Mouse (Mus musculus) forebrain, embryonic 14.5 days (tissue): Measurements from ENCODE around the gene Gsg1l. TPM values are rescaled to one million over a fixed set of nuclear protein-coding genes. Genes with fewer than 3 reads are reported as not detected.
A peak's percentile ranks its signal among the peaks of the same experiment; 100 is the strongest.

Source experiments
- ATAC-seq: fragments of 200-750 bp; cut with Nextera tagmentation; 2 replicates; pipeline ENCODE4 v1.8.0; 2017; ENCODE audit warnings: mild to moderate bottlenecking, moderate library complexity
- DNase-seq: peaks from one replicate; pipeline ENCODE4 v3.0.0-alpha.2; 2015; ENCODE audit warnings: low spot score
- H3K27ac ChIP-seq: fragments of 300-500 bp; sonication (generic); 2 replicates; pipeline ENCODE4 v1.5.1; 2014; ENCODE audit warnings: low read depth, mild to moderate bottlenecking, control low read depth, low read length, moderate library complexity
- H3K27me3 ChIP-seq: fragments of 300-500 bp; sonication (generic); replicated peaks from 2 replicates; pipeline ENCODE4 v1.6.1; 2014; ENCODE audit warnings: low read length, control low read depth, mixed read lengths; ENCODE audit not compliant: control insufficient read depth, insufficient read depth
- H3K36me3 ChIP-seq: fragments of 300-500 bp; sonication (generic); 2 replicates; pipeline ENCODE4 v1.6.1; 2014; ENCODE audit warnings: low read length, control low read depth; ENCODE audit not compliant: control insufficient read depth, insufficient read depth
- H3K4me1 ChIP-seq: fragments of 300-500 bp; sonication (generic); 2 replicates; pipeline ENCODE4 v1.6.1; 2014; ENCODE audit warnings: antibody characterized with exemption, low read length, control low read depth; ENCODE audit not compliant: control insufficient read depth, insufficient read depth
- H3K4me2 ChIP-seq: fragments of 300-500 bp; sonication (generic); 2 replicates; pipeline ENCODE4 v1.6.1; 2014; ENCODE audit warnings: mild to moderate bottlenecking, control low read depth, low read length
- H3K4me3 ChIP-seq: fragments of 300-500 bp; sonication (generic); 2 replicates; pipeline ENCODE4 v1.5.1; 2014; ENCODE audit warnings: low read depth, low read length, control low read depth
- H3K9ac ChIP-seq: fragments of 300-500 bp; sonication (generic); 2 replicates; pipeline ENCODE4 v1.6.1; 2014; ENCODE audit warnings: mild to moderate bottlenecking, low read length, control low read depth, moderate library complexity
- H3K9me3 ChIP-seq: fragments of 300-500 bp; sonication (generic); replicated peaks from 2 replicates; pipeline ENCODE4 v1.6.1; 2016; ENCODE audit warnings: low read length, control low read depth, mixed read lengths; ENCODE audit not compliant: control insufficient read depth
- whole genome bisulfite sequencing: fragments of 180-500 bp; shearing (Covaris S2); extraction: QIAGEN DNeasy Blood & Tissue Kit; methylation state at CpG from one replicate; pipeline ENCODE4 v1.1.7; 2014; 5-methylcytosine and 5-hydroxymethylcytosine counted together
- polyA plus RNA-seq: library from polyadenylated mRNA; unstranded; fragments of >200 nt; fragmentation: Nextera tagmentation; extraction: Ambion mirVana; gene quantifications from 2 replicates; pipeline ENCODE4 v1.2.1, GENCODE M21; 2014

Gsg1l gene
- polyA plus RNA-seq, 1 experiment from 2014 or later, result 5.0 TPM

DNA sequence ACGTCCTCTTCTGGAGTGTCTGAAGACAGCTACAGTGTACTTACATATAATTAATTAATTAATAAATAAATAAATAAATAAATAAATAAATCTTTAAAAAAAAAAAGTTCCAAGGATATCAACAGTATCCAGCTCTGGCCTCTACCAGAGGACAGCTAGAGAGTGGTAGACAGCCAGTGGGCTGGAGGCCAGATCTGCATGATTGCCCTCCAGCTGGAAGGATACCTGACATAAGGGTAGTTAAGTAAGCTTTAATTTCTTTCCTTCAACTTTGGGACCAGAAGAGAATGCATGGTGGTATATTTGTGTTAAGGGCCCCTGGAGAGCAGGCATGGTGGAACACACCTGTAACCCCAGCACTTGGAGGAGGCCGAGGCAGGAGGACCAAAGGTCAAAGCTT, 17.6 kb upstream of the Gsg1l start:
- no peaks in the 10 kb centered on the region for H3K4me1 ChIP-seq
- H3K9me3 ChIP-seq, result no peaks in the 10 kb centered on the region
- H3K27me3 ChIP-seq, result no peaks in the 10 kb centered on the region
- ATAC-seq (no peak), DNase-seq (no peak)
- no peak overlapping the region for H3K27ac ChIP-seq
- no peak overlapping the region for H3K9ac ChIP-seq
- 82% methylated on average over 2 of the region's 2 CpGs for WGBS
- H3K4me3 ChIP-seq, result no peak overlapping the region
- no peak overlapping the region for H3K4me2 ChIP-seq
- H3K36me3 ChIP-seq, result peaks cover 74% of the 10 kb centered on the region

DNA sequence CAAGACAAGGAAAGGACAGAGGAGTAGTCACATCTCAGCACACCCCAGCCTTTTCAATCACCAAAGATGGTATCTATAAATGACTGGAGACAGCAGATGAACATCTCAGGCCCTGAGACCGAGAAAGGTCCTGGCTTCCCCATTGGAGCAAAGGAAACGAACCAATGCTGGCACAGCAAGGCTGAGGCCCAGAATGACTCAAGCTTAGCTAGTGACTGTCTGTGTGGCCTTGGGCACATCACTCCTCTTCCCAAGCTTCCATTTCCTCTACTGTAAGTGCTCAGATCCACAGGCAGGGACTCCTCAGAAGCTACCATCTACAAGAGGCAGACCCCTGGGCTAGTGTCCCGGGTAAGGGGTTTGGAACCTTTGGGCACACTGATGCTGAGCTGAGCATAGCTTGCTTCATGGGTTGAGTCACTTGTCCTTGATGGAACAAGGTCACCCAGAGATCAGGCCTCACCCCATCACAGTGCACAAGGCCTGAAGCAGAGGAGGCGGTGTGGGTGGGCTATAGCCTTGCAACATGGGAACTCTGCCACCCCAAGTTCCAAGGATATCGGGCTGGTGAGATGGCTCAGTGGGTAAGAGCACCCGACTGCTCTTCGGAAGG, 17.1 kb upstream of the Gsg1l start:
- DNase-seq, result no peak
- Histone ChIP-seq H3K4me3 (no peak overlapping the region), H3K9me3 (no peaks in the 10 kb centered on the region), H3K4me2 (no peak overlapping the region), H3K9ac (no peak overlapping the region), H3K4me1 (no peaks in the 10 kb centered on the region), H3K27ac (no peak overlapping the region), H3K36me3 (peaks cover 68% of the 10 kb centered on the region), H3K27me3 (no peaks in the 10 kb centered on the region)
- no peak for ATAC-seq
- WGBS, result 97% methylated on average over 7 of the region's 7 CpGs

GRCm38 (mm10) chr7:126097219-126097915, 15.2 kb upstream of the Gsg1l start:
- H3K9me3 ChIP-seq, result no peaks in the 10 kb centered on the region
- no peak overlapping the region for H3K27ac ChIP-seq
- H3K9ac ChIP-seq, result no peak overlapping the region
- no peaks in the 10 kb centered on the region for H3K27me3 ChIP-seq
- H3K4me3 ChIP-seq, result no peak overlapping the region
- DNase-seq (no peak), ATAC-seq (no peak)
- peaks cover 52% of the 10 kb centered on the region for H3K36me3 ChIP-seq
- WGBS, result 90% methylated on average over 9 of the region's 9 CpGs
- no peaks in the 10 kb centered on the region for H3K4me1 ChIP-seq
- no peak overlapping the region for H3K4me2 ChIP-seq

- no peaks in the 10 kb centered on the region for H3K27me3 ChIP-seq
- WGBS, result 97% methylated on average over 5 of the region's 5 CpGs
- no peaks in the 10 kb centered on the region for H3K4me1 ChIP-seq
- H3K9me3 ChIP-seq, result no peaks in the 10 kb centered on the region
- no peak overlapping the region for H3K4me2 ChIP-seq
- H3K4me3 ChIP-seq, result no peak overlapping the region
- DNase-seq (no peak), ATAC-seq (no peak)
- peaks cover 44% of the 10 kb centered on the region for H3K36me3 ChIP-seq
- H3K27ac ChIP-seq, result no peak overlapping the region
- no peak overlapping the region for H3K9ac ChIP-seq
Observed at GRCm38 (mm10) chr7:126096596-126096995, 14.4 kb upstream of the Gsg1l start.

GRCm38 (mm10) chr7:126094738-126095137, 12.5 kb upstream of the Gsg1l start:
- no peak for DNase-seq
- H3K4me2 ChIP-seq, result no peak overlapping the region
- WGBS, result 88% methylated on average over 5 of the region's 5 CpGs
- H3K9me3 ChIP-seq, result no peaks in the 10 kb centered on the region
- no peak for ATAC-seq
- H3K9ac ChIP-seq, result no peak overlapping the region
- H3K36me3 ChIP-seq, result peaks cover 26% of the 10 kb centered on the region
- no peaks in the 10 kb centered on the region for H3K27me3 ChIP-seq
- H3K4me1 ChIP-seq, result no peaks in the 10 kb centered on the region
- H3K4me3 ChIP-seq, result no peak overlapping the region
- H3K27ac ChIP-seq, result no peak overlapping the region

DNA sequence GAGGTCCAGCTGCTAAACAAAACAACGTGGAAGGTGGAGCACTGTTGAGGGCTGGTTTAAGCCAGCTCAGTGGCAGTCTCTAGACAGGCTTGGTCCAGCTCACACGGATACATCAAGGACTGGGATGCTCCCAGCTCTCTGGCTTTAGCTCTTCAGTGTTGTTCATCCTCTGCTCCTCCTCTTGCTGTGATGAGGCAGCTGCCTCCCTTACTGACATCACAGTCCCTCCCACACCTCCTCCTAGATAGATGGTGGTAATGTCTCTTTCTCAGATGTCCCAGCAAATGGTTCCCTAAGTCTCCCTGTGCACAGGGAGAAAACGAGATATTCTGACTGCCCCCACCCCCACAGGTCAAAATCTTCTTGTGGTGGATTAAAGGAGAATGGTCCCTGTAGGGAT, 11.0 kb upstream of the Gsg1l start:
- 35% methylated on average over 3 of the region's 3 CpGs for WGBS
- no peak for ATAC-seq
- Histone ChIP-seq H3K27ac (no peak overlapping the region), H3K4me2 (no peak overlapping the region), H3K4me3 (no peak overlapping the region), H3K36me3 (peaks cover 12% of the 10 kb centered on the region), H3K4me1 (no peaks in the 10 kb centered on the region), H3K9ac (no peak overlapping the region), H3K27me3 (no peaks in the 10 kb centered on the region), H3K9me3 (no peaks in the 10 kb centered on the region)
- DNase-seq, result no peak

- peak; percentile 85 for DNase-seq
- no peak overlapping the region for H3K4me3 ChIP-seq
- WGBS, result 16% methylated on average over 6 of the region's 6 CpGs
- H3K4me2 ChIP-seq, result no peak overlapping the region
- H3K4me1 ChIP-seq, result peaks cover 8% of the 10 kb centered on the region; the same call in 1 of the 2 replicates
- no peak for ATAC-seq
- H3K27ac ChIP-seq, result no peak overlapping the region
- no peaks in the 10 kb centered on the region for H3K9me3 ChIP-seq
- H3K36me3 ChIP-seq, result no peaks in the 10 kb centered on the region
- H3K9ac ChIP-seq, result no peak overlapping the region
- peaks cover 2% of the 10 kb centered on the region; the same call in 1 of the 2 replicates for H3K27me3 ChIP-seq
Observed at GRCm38 (mm10) chr7:126089782-126090181, 7.6 kb upstream of the Gsg1l start.

DNA sequence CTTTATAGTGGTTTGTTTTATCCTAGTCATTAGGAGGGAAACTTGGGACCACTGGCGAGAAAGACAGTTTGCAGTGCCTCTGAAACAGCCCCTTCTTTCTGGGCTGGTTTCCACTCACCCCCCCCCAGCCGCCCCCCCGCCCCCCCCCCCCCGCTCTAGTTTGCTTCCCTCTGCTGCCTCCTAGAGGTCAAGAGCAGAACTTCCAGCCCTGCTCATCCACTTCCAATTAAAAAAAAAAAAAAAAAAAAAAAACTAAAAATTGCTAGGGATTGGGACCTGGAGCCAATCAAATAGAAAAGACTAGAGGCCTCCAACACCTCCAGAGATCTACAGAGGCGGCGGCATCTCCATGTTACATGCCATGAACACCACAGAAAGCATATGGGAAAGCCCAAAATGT, 5.9 kb upstream of the Gsg1l start:
- no peak overlapping the region for H3K4me3 ChIP-seq
- H3K4me1 ChIP-seq, result peaks cover 8% of the 10 kb centered on the region; the same call in 1 of the 2 replicates
- peaks cover 18% of the 10 kb centered on the region for H3K27me3 ChIP-seq
- H3K9me3 ChIP-seq, result no peaks in the 10 kb centered on the region
- 15% methylated on average over 6 of the region's 6 CpGs for WGBS
- no peak overlapping the region for H3K4me2 ChIP-seq
- no peaks in the 10 kb centered on the region for H3K36me3 ChIP-seq
- DNase-seq (peak; percentile 39), ATAC-seq (no peak)
- H3K27ac ChIP-seq, result no peak overlapping the region
- no peak overlapping the region for H3K9ac ChIP-seq

GRCm38 (mm10) chr7:126087602-126088001, 5.4 kb upstream of the Gsg1l start:
- DNase-seq, result peak; percentile 57
- H3K4me3 ChIP-seq, result no peak overlapping the region

More at GRCm38 (mm10) chr7:126087602-126088001, 5.4 kb upstream of the Gsg1l start:
- no peak overlapping the region for H3K27ac ChIP-seq
- 54% methylated on average over 10 of the region's 10 CpGs for WGBS
- ATAC-seq, result peak; percentile 10; the same call in 1 of the 2 replicates
- H3K27me3 ChIP-seq, result peaks cover 24% of the 10 kb centered on the region
- H3K9ac ChIP-seq, result no peak overlapping the region
- no peaks in the 10 kb centered on the region for H3K9me3 ChIP-seq
- H3K4me1 ChIP-seq, result peaks cover 10% of the 10 kb centered on the region; the same call in 1 of the 2 replicates
- no peak overlapping the region for H3K4me2 ChIP-seq
- no peaks in the 10 kb centered on the region for H3K36me3 ChIP-seq
